Mouse (Mus musculus) spleen, adult 2 months (tissue): ENCODE data around the gene Clns1a. TPM values are rescaled to one million over a fixed set of nuclear protein-coding genes. Genes with fewer than 3 reads are reported as not detected.

ENCODE experiments used
- DNase-seq, 2 experiments: peaks; one replicate each; pipeline versions ENCODE4 v3.0.0 to v3.0.0-alpha.2; 2012 to 2021; ENCODE audit warnings: low spot score in 2 of 2, low read depth in 1 of 2
- H3K27ac ChIP-seq: fragments of 200-500 bp; 2 replicates; pipeline ENCODE4 v1.5.1; 2012; ENCODE audit warnings: low read length, inconsistent platforms; ENCODE audit not compliant: insufficient read depth
- H3K27me3 ChIP-seq: fragments of 200-500 bp; 2 replicates; pipeline ENCODE4 v1.6.1; 2012; ENCODE audit warnings: mild to moderate bottlenecking, moderate library complexity, low read length, inconsistent platforms; ENCODE audit not compliant: control insufficient read depth, insufficient read depth
- H3K36me3 ChIP-seq: fragments of 200-500 bp; 2 replicates; pipeline ENCODE4 v1.6.1; 2012; ENCODE audit warnings: mild to moderate bottlenecking, low read length, inconsistent platforms; ENCODE audit not compliant: control insufficient read depth, insufficient read depth
- H3K4me1 ChIP-seq: fragments of 200-500 bp; 2 replicates; pipeline ENCODE4 v1.6.1; 2011; ENCODE audit warnings: inconsistent platforms; ENCODE audit not compliant: control insufficient read depth, insufficient read depth, insufficient read length
- H3K4me3 ChIP-seq: fragments of 200-500 bp; 2 replicates; pipeline ENCODE4 v1.5.1; 2011; ENCODE audit warnings: mild to moderate bottlenecking, inconsistent platforms; ENCODE audit not compliant: insufficient read depth, insufficient read length; ENCODE audit errors: extremely low read depth
- CTCF ChIP-seq: fragments of 200-500 bp; IDR thresholded peaks from 2 replicates; pipeline ENCODE4 v1.5.1; 2011; ENCODE audit warnings: mild to moderate bottlenecking, inconsistent platforms; ENCODE audit not compliant: insufficient read depth, insufficient read length, insufficient replicate concordance; ENCODE audit errors: extremely low read depth
- POLR2A ChIP-seq: fragments of 200-500 bp; IDR thresholded peaks from 2 replicates; pipeline ENCODE4 v1.6.1; 2011; ENCODE audit warnings: low read depth, low read length, inconsistent platforms
- WGBS: fragments of 180-500 bp; shearing (Covaris S2); methylation state at CpG from one replicate; pipeline ENCODE4 v1.1.7; 2018; 5-methylcytosine and 5-hydroxymethylcytosine counted together
- polyA plus RNA-seq: library from polyadenylated mRNA; depleted of rRNA; stranded (reverse); fragments of >200 nt; gene quantifications from 2 replicates; pipeline ENCODE4 v1.2.3, GENCODE M21; 2012; rRNA removed

Gene Clns1a
- polyA plus RNA-seq: 18.4 and 18.9 TPM in 2 replicates

GRCm38 (mm10) chr7:97696506-97697254, at the start of gene Clns1a:
Clns1a (plus strand) TSS chr7:97696634.
- TF ChIP-seq CTCF (no peak), POLR2A (peak; percentile 39; the same call in 1 of the 2 replicates)
- under 1% methylated on average over 63 of the region's 63 CpGs for WGBS
- Histone ChIP-seq H3K36me3 (no peaks in the 10 kb centered on the region), H3K27ac (peak within 1 kb of the TSS; percentile 50; the same call in 1 of the 2 replicates), H3K27me3 (no peaks in the 10 kb centered on the region), H3K4me1 (peaks cover 5% of the 10 kb centered on the region; the same call in 1 of the 2 replicates), H3K4me3 (peak within 1 kb of the TSS; percentile 97)
- DNase-seq: peak; percentile 83 to 93

- 94% methylated on average over 5 of the region's 5 CpGs for WGBS
- no peak for DNase-seq
- Histone ChIP-seq H3K4me3 (no peak overlapping the region), H3K27me3 (no peaks in the 10 kb centered on the region), H3K4me1 (no peaks in the 10 kb centered on the region), H3K36me3 (no peaks in the 10 kb centered on the region), H3K27ac (no peak overlapping the region)
- TF ChIP-seq POLR2A: no peak
- no peak for TF ChIP-seq CTCF
These were observed 48.8 kb upstream of the Clns1a start for GRCm38 (mm10) chr7:97647656-97648055.

GRCm38 (mm10) chr7:97650729-97651128, 45.7 kb upstream of the Clns1a start:
- no peak for TF ChIP-seq POLR2A
- no peak for TF ChIP-seq CTCF
- H3K27me3 ChIP-seq: no peaks in the 10 kb centered on the region
- H3K4me3 ChIP-seq: no peak overlapping the region
- H3K4me1 ChIP-seq: no peaks in the 10 kb centered on the region
- no peak overlapping the region for H3K27ac ChIP-seq
- no peak for DNase-seq
- H3K36me3 ChIP-seq: peaks cover 3% of the 10 kb centered on the region
- 94% methylated on average over 4 of the region's 4 CpGs for WGBS

- no peak for TF ChIP-seq POLR2A
- no peak for TF ChIP-seq CTCF
- no peak for DNase-seq
- Histone ChIP-seq H3K4me3 (no peak overlapping the region), H3K27me3 (no peaks in the 10 kb centered on the region), H3K27ac (no peak overlapping the region), H3K36me3 (peaks cover 6% of the 10 kb centered on the region), H3K4me1 (no peaks in the 10 kb centered on the region)
- 87% methylated on average over 6 of the region's 6 CpGs for WGBS
These were observed 40.3 kb upstream of the Clns1a start for GRCm38 (mm10) chr7:97656144-97656543.

- H3K36me3 ChIP-seq: peaks cover 22% of the 10 kb centered on the region
- no peak for DNase-seq
- H3K27ac ChIP-seq: no peak overlapping the region
- TF ChIP-seq POLR2A: no peak
- WGBS: 96% methylated on average over 4 of the region's 4 CpGs
- no peaks in the 10 kb centered on the region for H3K27me3 ChIP-seq
- no peaks in the 10 kb centered on the region for H3K4me1 ChIP-seq
- no peak overlapping the region for H3K4me3 ChIP-seq
These were observed 34.8 kb upstream of the Clns1a start for GRCm38 (mm10) chr7:97661634-97662033.

GRCm38 (mm10) chr7:97679239-97679638, 17.2 kb upstream of the Clns1a start:
- Histone ChIP-seq H3K4me1 (no peaks in the 10 kb centered on the region), H3K27me3 (no peaks in the 10 kb centered on the region), H3K27ac (no peak overlapping the region), H3K4me3 (no peak overlapping the region), H3K36me3 (peaks cover 29% of the 10 kb centered on the region)
- DNase-seq: no peak
- 9% methylated on average over 1 of the region's 1 CpGs for WGBS
- TF ChIP-seq POLR2A (no peak), CTCF (no peak)

DNA sequence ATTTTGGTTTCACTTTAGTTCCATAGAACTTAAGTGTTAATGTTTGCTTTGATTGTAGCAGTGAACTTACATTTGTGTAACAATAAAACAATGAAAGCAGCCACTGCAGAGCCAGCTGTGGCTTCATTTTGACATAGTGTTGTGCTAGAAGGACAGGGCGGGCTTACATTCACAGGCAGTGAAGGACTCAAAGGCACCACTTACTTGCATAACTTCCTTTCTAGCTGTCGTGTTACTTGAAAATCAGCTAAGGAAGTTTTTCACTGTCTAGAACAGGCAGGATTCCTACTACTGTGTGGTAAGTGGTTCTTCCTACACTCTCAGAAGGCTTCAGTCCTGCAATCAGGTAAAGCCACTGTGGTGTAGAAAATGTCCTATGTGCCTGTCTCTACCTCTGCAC, 8.6 kb upstream of the Clns1a start:
- no peak for TF ChIP-seq CTCF
- TF ChIP-seq POLR2A: no peak
- no peaks in the 10 kb centered on the region for H3K27me3 ChIP-seq
- no peak overlapping the region for H3K4me3 ChIP-seq
- DNase-seq: no peak
- H3K27ac ChIP-seq: no peak overlapping the region
- peaks cover 18% of the 10 kb centered on the region for H3K36me3 ChIP-seq
- 71% methylated on average over 2 of the region's 2 CpGs for WGBS
- no peaks in the 10 kb centered on the region for H3K4me1 ChIP-seq
